Mouse (Mus musculus): ENCODE measurements around the gene Trio. TPM values are rescaled to one million over a fixed set of nuclear protein-coding genes. Genes with fewer than 3 reads are reported as not detected.

The Trio gene
- polyA plus RNA-seq, 1 experiment from 2014 or later: 39.5 TPM

DNA sequence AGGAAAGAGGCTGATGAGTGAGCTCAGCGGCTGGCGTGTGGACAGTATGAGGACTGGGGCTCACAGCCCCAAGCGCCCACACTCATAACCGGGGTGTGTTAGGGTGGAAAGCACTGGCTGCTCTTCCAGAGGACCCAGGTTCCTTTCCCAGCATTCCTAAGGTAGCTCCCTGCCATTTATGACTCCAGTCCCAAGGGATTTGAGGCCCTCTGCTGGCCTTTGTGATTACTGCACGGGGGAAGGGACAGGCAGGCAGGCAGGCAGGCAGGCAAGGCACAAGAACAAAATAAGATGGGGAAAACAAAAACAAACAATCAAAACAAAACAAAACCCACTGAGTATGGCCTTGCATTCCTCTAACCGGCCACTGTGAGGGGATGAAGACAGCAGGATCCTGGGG is 120.3 kb downstream of the Trio start:
- WGBS: 75% methylated on average over 6 of the region's 6 CpGs
- 0 out of 2 replicates have a peak, but pooled peaks have one; percentile 13 for ATAC-seq (ENCODE audit: low FRiP score)
- Histone ChIP-seq H3K36me3 (peaks cover 24% of the 10 kb centered on the region), H3K4me3 (no peak overlapping the region), H3K27me3 (no peaks in the 10 kb centered on the region), H3K27ac (0 out of 2 replicates have a peak overlapping the region, but pooled peaks have one; percentile 18), H3K9ac (no peak overlapping the region), H3K4me2 (no peak overlapping the region), H3K9me3 (no peaks in the 10 kb centered on the region), H3K4me1 (replicated peaks) (peaks cover 63% of the 10 kb centered on the region)

- Histone ChIP-seq H3K4me1 (replicated peaks) (peaks cover 60% of the 10 kb centered on the region), H3K4me3 (no peak overlapping the region), H3K4me2 (no peak overlapping the region), H3K27me3 (no peaks in the 10 kb centered on the region), H3K9me3 (no peaks in the 10 kb centered on the region), H3K27ac (peak overlapping the region; percentile 18; the same call in 1 of the 2 replicates), H3K36me3 (peaks cover 33% of the 10 kb centered on the region), H3K9ac (no peak overlapping the region)
- no peak for ATAC-seq (ENCODE audit: low FRiP score)
- 71% methylated on average over 16 of the region's 16 CpGs for WGBS
These were observed 121.2 kb downstream of the Trio start for GRCm38 (mm10) chr15:27904346-27905005.

DNA sequence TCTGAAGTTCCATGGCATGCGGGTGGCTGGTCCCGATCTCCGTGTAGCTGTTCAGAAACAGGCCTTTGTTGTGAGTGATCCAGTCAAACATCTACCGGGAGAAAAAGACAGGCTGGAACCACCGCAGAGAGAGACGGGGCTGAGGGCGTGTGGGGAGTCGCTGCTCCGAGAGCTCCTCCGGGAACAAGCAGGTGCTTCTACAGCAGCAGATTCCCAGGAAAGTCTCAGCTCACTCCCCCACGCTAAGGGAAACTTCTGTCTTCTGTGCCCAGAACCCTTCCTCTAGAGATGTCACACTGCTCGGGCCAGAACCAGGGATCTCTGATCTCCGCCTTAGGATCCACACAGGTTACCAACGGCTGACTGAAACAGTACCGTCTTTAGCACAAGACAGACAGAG is 124.4 kb downstream of the Trio start:
- Histone ChIP-seq H3K4me1 (replicated peaks) (peaks cover 35% of the 10 kb centered on the region), H3K4me2 (no peak overlapping the region), H3K27ac (peak overlapping the region; percentile 23; the same call in 1 of the 2 replicates), H3K9me3 (no peaks in the 10 kb centered on the region), H3K36me3 (peaks cover 58% of the 10 kb centered on the region), H3K27me3 (no peaks in the 10 kb centered on the region), H3K9ac (no peak overlapping the region), H3K4me3 (no peak overlapping the region)
- WGBS: 92% methylated on average over 15 of the region's 15 CpGs
- no peak for ATAC-seq (ENCODE audit: low FRiP score)

- Histone ChIP-seq H3K4me2 (no peak overlapping the region), H3K27me3 (no peaks in the 10 kb centered on the region), H3K27ac (no peak overlapping the region), H3K9me3 (no peaks in the 10 kb centered on the region), H3K9ac (no peak overlapping the region), H3K4me1 (replicated peaks) (peaks cover 34% of the 10 kb centered on the region), H3K4me3 (no peak overlapping the region), H3K36me3 (peaks cover 66% of the 10 kb centered on the region)
- WGBS: 86% methylated on average over 6 of the region's 6 CpGs
- no peak for ATAC-seq (ENCODE audit: low FRiP score)
These were observed 126.7 kb downstream of the Trio start for GRCm38 (mm10) chr15:27898795-27899406.

GRCm38 (mm10) chr15:27894112-27894511 is 131.5 kb downstream of the Trio start:
- Histone ChIP-seq H3K4me1 (replicated peaks) (peaks cover 35% of the 10 kb centered on the region), H3K9ac (peak overlapping the region; percentile 20), H3K27me3 (no peaks in the 10 kb centered on the region), H3K36me3 (peaks cover 61% of the 10 kb centered on the region), H3K4me3 (no peak overlapping the region), H3K4me2 (no peak overlapping the region), H3K9me3 (no peaks in the 10 kb centered on the region), H3K27ac (peak overlapping the region; percentile 70)
- ATAC-seq (ENCODE audit: low FRiP score): no peak
- 56% methylated on average over 12 of the region's 12 CpGs for WGBS

DNA sequence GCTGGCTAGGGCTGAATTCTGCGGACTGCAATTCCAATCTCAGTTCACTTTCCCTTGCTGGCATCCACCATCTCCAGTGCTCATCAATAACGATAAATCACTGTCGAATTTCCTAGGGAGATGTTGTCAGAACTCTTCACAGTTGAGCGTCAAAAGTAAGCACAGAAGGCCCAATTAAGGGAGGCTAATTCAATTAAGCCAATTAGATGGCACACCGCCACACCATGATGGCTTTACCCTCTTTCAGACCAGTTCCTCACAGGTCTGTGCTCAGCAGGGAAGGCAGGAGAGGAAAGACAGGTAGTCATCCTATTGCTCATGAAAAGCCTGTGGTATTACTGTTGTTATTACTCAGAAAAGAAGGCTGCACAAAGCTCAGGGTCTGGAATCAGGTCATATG is 133.6 kb downstream of the Trio start:
- Histone ChIP-seq H3K4me1 (replicated peaks) (peaks cover 35% of the 10 kb centered on the region), H3K27me3 (no peaks in the 10 kb centered on the region), H3K4me3 (no peak overlapping the region), H3K9ac (no peak overlapping the region), H3K4me2 (no peak overlapping the region), H3K27ac (peak overlapping the region; percentile 64), H3K36me3 (peaks cover 60% of the 10 kb centered on the region), H3K9me3 (no peaks in the 10 kb centered on the region)
- 65% methylated on average over 5 of the region's 5 CpGs for WGBS
- ATAC-seq (ENCODE audit: low FRiP score): no peak

DNA sequence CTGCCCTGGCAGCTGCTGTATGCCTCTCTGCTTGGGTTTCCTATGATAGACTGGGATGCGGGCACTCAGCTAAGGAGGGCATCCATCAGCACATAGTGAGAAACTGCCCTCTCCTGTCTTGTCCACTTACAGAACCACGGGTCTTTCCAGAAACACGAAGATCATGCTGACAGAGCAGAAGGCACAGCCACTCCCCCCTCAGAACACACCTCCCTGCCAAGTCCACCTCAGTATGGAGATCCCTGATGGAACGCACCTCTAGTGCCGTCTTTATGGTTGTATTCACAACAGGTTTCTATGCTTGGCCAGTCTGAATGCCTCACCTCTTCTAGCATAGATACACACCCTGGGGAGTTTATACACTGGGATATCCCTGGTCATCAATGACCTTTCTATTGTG is 135.0 kb downstream of the Trio start:
- ATAC-seq (ENCODE audit: low FRiP score): no peak
- Histone ChIP-seq H3K9me3 (no peaks in the 10 kb centered on the region), H3K36me3 (peaks cover 66% of the 10 kb centered on the region), H3K27me3 (no peaks in the 10 kb centered on the region), H3K4me2 (no peak overlapping the region), H3K4me3 (no peak overlapping the region), H3K4me1 (replicated peaks) (peaks cover 33% of the 10 kb centered on the region), H3K9ac (no peak overlapping the region), H3K27ac (no peak overlapping the region)
- WGBS: 89% methylated on average over 5 of the region's 5 CpGs

DNA sequence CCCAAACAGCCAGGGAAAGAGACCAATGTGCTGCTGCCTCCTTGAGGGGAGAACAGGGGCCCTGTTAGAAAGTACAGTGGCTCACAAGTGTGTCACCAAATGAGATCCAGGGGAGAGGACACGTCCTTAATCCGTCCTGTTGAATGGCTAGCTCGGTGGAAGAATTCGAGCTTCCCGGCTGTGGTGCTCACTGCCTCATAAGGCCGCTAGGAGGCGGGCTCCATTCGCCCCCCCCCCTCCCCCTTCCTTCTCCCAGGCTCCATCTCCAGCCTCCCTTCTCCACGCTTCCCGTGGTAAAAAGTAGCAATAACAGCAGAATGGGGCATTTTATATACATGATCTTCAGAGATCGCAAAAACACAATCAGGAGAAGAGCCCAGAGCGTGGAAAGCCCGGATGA is 137.5 kb downstream of the Trio start:
- H3K9ac ChIP-seq: no peak overlapping the region
- 66% methylated on average over 13 of the region's 13 CpGs for WGBS
- ATAC-seq (ENCODE audit: low FRiP score): no peak
- H3K4me1 ChIP-seq (replicated peaks): peaks cover 15% of the 10 kb centered on the region
- H3K9me3 ChIP-seq: no peaks in the 10 kb centered on the region
- no peaks in the 10 kb centered on the region for H3K27me3 ChIP-seq
- H3K4me2 ChIP-seq: no peak overlapping the region
- H3K4me3 ChIP-seq: no peak overlapping the region
- H3K36me3 ChIP-seq: peaks cover 58% of the 10 kb centered on the region
- H3K27ac ChIP-seq: no peak overlapping the region

DNA sequence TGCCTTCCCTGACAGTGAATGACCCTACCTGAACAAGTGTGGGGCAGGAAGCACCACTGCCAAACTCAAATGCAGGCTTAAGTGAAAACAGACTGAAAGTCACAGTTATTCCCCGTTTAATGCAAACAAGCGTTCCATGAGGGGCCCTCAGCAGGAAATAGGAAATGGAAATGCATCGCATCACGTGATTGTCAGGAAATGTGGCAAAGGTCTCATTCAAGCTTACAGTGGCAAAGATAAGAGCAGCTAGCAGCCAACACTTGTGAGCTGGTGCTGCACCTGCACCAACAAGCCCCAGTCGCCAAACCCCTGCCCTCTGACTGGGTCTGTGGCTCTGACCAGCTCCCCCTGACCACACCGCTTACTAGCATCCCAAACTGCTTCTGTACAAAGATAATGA is 138.7 kb downstream of the Trio start:
- H3K4me1 ChIP-seq (replicated peaks): peaks cover 7% of the 10 kb centered on the region
- whole genome bisulfite sequencing: 93% methylated on average over 6 of the region's 6 CpGs
- no peaks in the 10 kb centered on the region for H3K9me3 ChIP-seq
- no peaks in the 10 kb centered on the region for H3K27me3 ChIP-seq
- no peak overlapping the region for H3K9ac ChIP-seq
- no peak for ATAC-seq (ENCODE audit: low FRiP score)
- no peak overlapping the region for H3K27ac ChIP-seq
- H3K36me3 ChIP-seq: peaks cover 66% of the 10 kb centered on the region
- H3K4me2 ChIP-seq: no peak overlapping the region
- H3K4me3 ChIP-seq: no peak overlapping the region

DNA sequence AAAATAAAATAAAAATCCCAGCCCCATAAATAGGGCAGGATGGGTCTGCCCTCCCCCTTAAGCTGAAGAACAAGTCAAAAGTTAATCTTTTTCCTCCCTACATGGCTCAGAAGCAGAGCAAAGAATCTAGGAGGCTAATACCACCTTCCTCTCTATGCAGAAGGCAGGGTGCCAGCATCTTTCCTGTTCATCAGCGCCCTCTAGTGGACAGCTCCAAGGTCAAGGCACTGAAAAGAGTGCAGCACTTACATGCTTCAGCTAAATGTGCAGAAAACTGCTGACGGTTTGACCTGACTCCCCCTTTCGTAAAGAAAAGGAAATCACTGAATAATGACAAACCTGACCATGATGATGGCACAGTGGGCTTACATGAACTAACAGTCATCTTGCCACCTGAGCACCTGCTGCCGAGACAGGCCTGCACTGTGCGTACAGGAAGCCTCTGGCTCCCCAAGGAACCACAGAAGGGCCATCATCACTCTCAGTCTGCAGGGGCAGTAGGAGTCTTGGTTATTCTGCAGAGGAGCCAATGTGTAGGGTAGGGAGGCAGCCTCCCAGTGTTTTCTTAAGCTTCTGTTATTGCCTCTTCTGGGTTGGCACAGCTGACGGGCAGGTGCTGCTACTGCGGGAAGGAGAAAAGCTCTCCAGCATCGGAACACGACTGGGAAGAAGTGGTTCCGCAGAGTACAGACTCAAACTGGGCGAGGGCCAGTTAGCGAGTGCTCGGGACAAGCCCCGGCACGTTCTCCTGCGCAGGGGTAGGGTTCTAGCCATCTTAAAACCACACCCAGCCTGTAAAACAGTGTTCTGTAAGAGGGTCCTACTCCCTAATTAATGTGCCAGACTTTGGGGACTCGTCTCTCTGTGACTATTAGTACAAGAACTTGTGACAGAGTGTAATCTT is 141.0 kb downstream of the Trio start:
- no peak overlapping the region for H3K4me2 ChIP-seq
- no peaks in the 10 kb centered on the region for H3K9me3 ChIP-seq
- H3K4me1 ChIP-seq (replicated peaks): no peaks in the 10 kb centered on the region; the same call in 1 of the 2 replicates
- peaks cover 68% of the 10 kb centered on the region for H3K36me3 ChIP-seq
- 74% methylated on average over 17 of the region's 17 CpGs for WGBS
- H3K27ac ChIP-seq: peak overlapping the region; percentile 44; the same call in 1 of the 2 replicates
- no peak overlapping the region for H3K4me3 ChIP-seq
- H3K27me3 ChIP-seq: no peaks in the 10 kb centered on the region
- peak; percentile 83 for ATAC-seq (ENCODE audit: low FRiP score)
- H3K9ac ChIP-seq: no peak overlapping the region

DNA sequence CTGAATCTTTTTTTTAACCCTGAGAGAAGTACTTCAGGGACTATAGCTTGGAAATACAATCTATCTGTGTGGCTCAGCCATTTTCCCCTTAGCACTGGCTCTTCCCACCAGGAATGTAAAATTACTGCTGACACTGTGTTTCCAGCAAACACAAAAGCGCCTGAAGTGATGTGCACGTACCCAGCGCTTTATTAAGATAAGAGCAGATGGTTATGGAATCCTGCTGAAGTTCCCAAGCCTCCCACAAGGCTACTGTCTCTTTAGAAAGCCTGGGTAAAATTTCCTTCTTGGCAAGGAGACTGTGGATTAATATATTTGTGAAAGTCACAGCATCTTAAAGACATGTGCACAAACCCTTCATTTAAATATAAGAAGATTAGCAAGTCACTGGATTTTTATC is 141.8 kb downstream of the Trio start:
- ATAC-seq (ENCODE audit: low FRiP score): no peak
- H3K36me3 ChIP-seq: peaks cover 68% of the 10 kb centered on the region
- peak overlapping the region; percentile 6; the same call in 1 of the 2 replicates for H3K27ac ChIP-seq

GRCm38 (mm10) chr15:27882898-27883297 is 142.8 kb downstream of the Trio start:
- Histone ChIP-seq H3K9me3 (no peaks in the 10 kb centered on the region), H3K4me1 (replicated peaks) (peaks cover 2% of the 10 kb centered on the region; the same call in 1 of the 2 replicates), H3K4me3 (no peak overlapping the region), H3K9ac (no peak overlapping the region), H3K36me3 (peaks cover 68% of the 10 kb centered on the region), H3K4me2 (no peak overlapping the region), H3K27me3 (no peaks in the 10 kb centered on the region), H3K27ac (no peak overlapping the region)
- no peak for ATAC-seq (ENCODE audit: low FRiP score)
- 93% methylated on average over 14 of the region's 14 CpGs for WGBS

More for the DNA sequence above, 141.8 kb downstream of the Trio start:
- H3K9me3 ChIP-seq: no peaks in the 10 kb centered on the region
- no peak overlapping the region for H3K4me3 ChIP-seq
- no peak overlapping the region for H3K4me2 ChIP-seq
- H3K27me3 ChIP-seq: no peaks in the 10 kb centered on the region
- no peaks in the 10 kb centered on the region; the same call in 1 of the 2 replicates for H3K4me1 ChIP-seq (replicated peaks)
- no peak overlapping the region for H3K9ac ChIP-seq
- 78% methylated on average over 3 of the region's 3 CpGs for WGBS
